Mouse (Mus musculus) WW6 (cell line): ENCODE results near the gene Qrich1.

Experiments
- DNase-seq: peaks from one replicate; pipeline ENCODE4 v3.0.0-alpha.2; 2013; ENCODE audit warnings: low read depth, low spot score

Qrich1 gene

DNA sequence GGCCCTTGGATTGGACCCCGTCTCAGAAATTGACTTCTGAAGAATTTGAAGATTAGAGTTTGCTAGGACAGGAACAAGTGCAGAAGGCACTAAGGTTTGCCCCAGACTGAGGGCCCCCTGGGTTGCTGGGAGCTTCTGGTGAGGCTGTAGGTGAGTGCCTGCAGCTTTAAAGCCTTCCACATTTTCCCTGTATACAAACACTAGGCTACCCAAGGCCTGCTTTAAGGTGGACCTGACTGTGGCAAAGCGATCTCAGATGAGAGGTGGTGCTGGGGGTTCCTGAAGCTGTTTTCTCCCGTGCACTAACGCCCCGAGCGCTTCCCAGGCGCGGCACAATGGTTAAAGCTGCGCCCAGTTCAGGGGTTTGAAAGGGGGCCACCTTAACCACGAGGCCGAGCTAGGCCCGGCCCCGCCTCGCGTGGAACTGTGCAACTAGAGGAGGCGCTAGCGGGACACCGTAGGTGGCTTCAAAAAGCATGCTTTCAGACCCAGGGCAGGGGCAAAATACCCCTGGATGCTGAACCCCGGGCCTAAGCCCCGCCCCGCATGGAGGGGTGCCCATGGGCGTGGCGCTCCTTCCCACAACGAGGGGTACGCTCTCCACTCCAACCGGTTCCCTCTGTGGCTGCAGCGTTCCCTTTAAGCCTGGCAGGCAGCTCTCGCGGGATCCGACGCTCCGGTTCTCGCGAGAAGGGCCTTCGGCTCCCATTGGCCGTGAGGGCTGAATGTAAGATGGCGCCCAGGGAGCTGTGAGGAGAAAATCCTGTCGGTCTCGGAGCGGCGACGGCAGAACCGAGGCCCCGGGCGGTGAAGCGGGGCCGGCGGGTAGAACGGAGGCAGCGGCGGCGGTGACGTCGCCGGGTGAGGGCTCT, at the start of gene Qrich1:
Qrich1 (plus strand) TSS at position 427 of the 872 bp plus-strand sequence.
- peak; percentile 92 for DNase-seq

DNA sequence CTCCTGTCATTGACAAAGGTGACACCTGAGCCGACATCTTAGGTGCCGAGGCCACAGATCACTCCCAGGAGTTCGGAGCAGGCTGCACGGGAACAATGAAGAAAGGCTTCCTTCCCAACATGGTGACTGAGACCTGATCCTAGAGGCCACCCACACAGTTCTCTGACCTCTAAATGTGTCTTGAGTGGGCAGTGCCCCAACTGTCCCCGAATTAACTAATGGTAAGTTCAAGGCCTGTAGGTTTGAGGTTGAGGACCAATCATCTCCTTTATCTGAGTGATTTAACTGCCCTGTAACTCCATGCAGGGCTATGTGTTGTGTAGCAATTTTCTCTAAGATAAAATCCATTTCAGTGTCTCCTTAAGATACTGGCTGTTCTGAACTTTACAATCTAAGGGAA, 47.2 kb upstream of the Qrich1 start:
- no peak for DNase-seq

DNA sequence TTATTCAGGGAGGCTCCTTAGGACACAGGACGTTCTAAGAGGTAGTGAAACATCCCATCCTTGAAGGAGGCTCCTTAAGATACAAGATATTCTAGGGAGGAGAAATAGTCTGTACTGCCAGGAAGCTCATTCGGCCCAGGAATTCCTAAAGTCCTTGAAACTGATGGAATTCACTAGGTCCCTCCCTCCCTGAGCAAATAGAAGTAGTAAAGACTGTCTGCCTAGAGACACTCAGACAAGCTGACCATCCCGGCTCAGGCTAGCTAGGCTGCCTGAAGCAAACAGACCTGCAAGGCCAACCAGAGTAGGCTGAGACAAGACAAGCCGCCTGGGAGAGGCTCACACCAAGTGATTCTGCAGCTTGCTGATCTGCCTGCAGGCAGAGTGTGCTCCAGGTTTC, 46.8 kb upstream of the Qrich1 start:
- no peak for DNase-seq

DNA sequence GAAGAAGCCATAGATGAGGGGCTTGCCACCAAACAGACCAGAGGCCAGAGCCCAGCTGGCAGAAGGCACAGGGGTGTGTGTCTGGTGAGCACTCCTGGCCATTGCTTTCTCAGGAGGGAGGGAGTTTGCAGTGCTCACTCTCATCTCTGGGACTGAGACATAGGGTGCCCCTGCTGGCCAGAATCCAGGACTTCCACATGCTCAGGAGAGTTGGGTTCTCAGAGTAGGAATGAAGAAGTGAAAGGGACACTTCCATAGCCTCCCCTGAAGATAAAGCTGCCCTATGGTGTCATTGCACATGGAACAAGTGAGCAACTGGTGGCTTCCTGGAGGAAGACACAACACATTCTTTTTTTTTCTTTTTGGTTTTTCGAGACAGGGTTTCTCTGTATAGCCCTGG, 42.1 kb upstream of the Qrich1 start:
- DNase-seq, result no peak

DNA sequence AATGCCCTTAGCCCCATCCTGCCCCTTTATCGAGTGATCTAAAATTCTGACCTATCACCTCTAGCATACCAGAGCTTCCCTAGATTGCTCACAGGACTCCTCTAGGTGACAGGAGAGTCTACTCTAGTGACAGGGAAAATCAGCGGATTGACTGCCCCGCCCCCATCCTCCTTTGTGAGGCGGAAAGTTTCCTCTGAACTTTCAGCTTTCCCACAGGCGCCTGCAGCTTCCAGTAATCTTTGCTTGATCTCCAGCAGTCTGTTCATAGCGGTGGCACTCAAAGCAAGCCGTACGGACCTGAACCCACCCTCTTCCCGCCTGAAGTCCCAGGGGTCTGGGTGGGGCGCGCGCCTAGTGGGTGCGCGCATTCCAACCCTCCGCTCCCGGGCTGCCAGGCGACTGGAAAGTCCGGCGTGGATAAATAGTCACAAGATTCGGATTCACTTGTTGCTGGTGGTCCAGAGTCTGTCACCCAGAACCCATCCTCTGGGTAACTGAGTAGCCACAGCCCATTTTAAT, 37.9 kb upstream of the Qrich1 start:
- peak; percentile 74 for DNase-seq

DNA sequence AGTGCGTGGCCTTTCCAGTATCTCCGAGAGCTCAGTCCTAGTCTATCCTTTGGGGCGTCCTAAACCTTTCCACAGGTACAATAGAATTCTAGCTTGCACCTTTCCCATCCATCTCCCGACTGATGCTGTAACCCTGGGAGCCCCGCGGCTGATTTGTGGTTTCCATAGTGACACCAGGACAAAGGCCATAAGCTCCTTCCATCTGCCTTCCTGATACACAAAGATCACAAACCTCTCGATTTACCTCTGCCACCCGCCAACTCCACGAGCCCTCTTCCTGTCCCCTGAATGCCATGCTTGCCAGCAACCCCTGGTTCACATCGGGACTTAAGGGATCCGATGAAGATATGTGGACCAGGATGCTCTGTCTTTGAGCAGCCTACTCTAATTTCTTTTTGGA, 37.4 kb upstream of the Qrich1 start:
- no peak for DNase-seq

DNA sequence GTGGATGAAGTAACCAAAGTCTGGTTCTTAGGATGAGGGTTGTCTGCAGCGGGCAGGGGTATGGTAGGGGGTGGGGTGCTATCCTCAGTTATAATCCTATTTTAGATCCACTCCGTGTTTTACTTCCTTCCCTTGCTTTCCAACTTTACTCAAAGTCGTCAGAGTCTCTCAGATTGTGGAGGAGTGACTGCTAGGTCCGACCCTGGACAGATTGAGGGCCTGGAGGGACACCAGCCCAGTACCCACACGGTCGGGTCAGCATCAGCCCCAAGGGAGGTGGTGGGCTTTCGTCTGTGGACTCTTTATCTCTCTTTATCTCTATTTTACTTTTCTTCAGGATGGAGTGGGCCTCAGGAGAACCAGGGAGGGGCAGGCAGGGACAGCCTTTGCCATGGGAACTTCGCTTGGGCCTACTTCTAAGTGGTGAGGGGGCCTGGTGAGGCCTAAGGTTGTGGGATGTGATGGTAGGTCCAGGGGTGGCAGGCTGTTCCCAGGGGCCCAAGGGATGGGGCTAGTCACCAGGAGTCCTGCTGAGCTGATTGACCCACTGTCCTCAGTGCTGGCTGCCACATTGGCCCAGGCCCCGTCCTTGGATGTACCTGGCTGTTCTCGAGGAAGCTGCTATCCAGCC, 36.8 kb upstream of the Qrich1 start, which contains the start of gene Lamb2:
Lamb2 (plus strand) TSS at position 16 of the 631 bp plus-strand sequence.
- no peak for DNase-seq

DNA sequence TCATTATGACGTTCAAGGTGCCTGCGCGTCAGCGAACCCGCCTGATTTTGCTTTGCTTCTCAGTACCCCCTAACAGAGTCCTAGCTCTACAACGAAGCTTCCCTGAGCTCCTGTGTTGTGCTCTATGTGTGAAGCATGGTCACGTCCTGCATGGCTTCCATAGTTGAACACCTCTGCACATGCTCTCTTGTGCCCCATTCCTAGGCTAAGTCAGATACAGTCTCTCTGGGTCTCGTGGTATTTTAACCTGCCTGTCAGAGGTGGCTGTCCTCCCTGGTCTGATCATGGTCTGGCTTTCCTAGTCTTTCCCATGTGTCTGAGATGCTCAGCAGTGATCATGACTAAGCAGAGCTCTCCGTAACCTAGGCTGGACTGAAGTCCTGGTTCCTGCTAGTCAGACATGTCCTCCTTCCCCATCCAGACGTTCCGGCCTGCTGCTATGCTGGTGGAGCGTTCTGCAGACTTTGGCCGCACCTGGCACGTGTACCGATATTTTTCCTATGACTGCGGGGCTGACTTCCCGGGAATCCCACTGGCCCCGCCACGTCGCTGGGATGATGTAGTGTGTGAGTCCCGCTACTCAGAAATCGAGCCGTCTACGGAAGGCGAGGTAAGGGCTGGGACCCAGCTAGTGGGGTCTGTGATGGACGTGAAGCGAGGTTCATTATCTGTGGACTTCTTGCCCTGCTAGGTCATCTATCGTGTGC, 35.6 kb upstream of the Qrich1 start:
- no peak for DNase-seq

DNA sequence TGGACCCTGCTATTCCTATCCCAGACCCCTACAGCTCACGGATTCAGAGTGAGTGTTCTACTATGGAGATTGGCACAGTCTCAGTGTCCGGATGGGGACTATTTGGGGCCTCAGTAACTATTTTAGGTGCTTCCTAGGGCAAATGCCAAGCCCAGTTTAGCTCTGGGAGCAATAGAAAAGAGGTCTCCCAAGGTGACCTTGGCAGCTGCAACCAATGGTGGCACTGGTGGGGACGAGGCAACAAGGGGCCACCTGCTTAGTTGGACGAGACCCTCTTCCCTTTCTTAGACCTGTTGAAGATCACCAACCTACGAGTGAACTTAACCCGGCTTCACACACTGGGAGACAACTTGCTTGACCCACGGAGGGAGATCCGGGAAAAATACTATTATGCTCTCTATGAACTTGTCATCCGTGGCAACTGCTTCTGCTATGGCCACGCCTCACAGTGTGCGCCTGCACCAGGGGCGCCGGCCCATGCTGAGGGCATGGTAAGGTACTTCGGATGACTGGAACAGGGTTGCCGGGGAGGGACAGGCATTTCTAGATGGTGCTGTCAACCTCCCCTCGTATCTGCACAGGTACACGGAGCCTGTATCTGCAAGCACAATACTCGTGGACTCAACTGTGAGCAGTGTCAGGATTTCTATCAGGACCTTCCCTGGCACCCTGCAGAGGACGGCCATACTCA, 34.9 kb upstream of the Qrich1 start:
- DNase-seq, result no peak

DNA sequence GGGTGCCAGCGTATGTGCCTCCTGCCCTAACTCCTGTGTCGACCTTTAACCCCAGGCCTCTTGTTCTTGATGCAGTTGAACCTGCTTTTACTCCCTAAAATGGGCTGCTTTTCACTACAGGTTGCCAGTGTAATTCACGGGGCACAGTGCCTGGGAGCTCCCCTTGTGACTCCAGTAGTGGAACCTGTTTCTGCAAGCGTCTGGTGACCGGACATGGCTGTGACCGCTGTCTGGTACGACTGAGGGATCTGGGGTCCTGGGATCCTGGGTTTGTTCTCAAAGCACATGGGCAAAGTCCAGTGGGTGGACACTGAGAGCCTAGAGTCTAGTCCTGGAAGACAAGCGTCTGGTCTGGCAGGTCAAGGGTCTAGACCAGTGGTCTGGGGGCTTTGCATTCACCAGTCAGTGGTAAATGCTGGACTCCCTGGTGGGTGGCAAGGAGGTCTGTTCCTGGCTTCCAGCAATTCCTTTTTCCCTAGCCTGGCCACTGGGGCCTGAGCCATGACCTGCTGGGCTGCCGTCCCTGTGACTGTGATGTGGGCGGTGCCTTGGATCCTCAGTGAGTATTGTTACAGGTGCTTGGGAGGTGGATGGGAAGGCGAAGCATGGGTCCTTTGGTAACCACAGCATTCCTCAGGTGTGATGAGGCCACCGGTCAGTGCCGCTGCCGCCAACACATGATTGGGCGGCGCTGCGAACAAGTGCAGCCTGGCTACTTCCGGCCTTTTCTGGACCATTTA, 33.4 kb upstream of the Qrich1 start:
- DNase-seq, result no peak

DNA sequence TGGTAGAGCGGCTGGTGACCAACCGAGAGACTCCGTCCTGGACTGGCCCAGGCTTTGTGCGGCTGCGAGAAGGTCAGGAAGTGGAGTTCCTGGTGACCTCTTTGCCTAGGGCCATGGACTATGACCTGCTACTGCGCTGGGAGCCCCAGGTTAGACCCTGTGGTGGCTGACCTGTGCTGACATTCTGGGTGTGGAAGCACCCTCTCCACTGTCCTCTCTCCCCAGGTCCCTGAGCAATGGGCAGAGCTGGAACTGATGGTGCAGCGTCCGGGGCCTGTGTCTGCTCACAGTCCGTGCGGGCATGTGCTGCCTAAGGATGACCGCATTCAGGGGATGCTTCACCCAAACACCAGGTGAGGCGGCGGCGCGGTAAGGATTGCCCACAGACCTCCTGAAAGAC, 32.6 kb upstream of the Qrich1 start:
- no peak for DNase-seq

DNA sequence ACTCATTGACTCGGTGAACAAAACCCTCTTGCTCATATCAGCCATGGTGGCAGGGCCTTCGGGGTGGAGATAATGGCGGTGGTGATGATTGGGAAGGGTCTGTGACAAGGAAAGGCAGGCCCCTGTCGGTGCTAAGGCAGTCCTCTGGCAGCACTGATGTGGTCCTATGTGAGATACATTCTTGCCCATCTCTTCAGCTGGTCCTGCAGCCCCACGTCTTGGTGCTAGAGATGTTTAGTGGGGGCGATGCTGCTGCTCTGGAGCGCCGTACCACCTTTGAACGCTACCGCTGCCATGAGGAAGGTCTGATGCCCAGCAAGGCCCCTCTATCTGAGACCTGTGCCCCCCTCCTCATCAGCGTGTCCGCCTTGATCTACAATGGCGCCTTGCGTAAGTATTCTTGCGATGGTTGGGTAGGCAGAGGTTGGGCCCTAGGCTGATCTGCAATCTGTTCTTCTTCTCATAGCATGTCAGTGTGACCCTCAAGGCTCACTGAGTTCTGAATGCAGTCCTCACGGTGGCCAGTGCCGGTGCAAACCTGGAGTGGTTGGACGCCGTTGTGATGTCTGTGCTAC, 31.2 kb upstream of the Qrich1 start:
- no peak for DNase-seq

DNA sequence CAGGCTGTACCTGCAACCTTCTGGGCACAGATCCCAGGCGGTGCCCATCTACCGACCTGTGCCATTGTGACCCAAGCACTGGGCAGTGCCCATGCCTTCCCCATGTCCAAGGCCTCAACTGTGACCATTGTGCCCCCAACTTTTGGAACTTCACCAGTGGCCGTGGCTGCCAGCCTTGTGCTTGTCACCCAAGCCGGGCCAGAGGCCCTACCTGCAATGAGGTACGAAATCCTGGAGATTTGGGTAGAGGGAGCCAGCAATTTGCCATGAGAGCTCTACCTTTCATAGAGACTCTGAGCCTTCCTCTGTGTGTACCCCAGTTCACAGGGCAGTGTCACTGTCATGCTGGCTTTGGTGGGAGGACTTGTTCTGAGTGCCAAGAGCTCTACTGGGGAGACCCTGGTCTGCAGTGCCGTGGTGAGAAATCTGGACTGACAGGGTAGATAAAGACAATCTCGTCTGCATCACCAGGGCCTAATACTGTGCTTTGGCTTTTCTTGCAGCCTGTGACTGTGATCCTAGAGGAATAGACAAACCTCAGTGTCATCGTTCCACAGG, 29.6 kb upstream of the Qrich1 start:
- DNase-seq, result no peak

DNA sequence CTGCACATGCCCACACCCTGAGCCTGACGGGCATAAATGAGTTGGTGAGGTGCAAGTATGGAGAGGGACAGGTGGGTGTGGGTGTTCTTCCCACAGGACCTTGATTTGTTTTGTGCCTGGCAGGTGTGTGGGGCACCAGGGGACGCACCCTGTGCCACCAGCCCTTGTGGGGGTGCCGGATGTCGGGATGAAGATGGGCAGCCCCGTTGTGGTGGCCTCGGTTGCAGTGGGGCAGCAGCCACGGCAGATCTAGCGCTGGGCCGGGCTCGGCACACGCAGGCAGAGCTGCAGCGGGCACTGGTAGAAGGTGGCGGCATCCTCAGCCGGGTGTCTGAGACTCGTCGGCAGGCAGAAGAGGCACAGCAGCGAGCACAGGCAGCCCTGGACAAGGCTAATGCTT, 28.2 kb upstream of the Qrich1 start:
- no peak for DNase-seq

DNA sequence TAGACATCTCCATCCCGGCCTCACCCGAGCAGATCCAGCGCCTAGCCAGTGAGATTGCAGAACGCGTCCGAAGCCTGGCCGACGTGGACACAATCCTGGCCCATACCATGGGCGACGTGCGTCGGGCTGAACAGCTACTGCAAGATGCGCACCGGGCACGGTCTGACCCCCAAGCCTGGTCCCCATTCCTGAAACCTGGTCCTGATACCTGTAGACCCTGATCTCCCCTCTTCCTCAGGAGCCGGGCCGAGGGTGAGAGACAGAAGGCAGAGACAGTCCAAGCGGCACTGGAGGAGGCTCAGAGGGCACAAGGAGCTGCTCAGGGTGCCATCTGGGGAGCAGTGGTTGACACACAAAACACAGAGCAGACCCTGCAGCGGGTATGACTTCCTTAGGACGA, 27.4 kb upstream of the Qrich1 start:
- no peak for DNase-seq

DNA sequence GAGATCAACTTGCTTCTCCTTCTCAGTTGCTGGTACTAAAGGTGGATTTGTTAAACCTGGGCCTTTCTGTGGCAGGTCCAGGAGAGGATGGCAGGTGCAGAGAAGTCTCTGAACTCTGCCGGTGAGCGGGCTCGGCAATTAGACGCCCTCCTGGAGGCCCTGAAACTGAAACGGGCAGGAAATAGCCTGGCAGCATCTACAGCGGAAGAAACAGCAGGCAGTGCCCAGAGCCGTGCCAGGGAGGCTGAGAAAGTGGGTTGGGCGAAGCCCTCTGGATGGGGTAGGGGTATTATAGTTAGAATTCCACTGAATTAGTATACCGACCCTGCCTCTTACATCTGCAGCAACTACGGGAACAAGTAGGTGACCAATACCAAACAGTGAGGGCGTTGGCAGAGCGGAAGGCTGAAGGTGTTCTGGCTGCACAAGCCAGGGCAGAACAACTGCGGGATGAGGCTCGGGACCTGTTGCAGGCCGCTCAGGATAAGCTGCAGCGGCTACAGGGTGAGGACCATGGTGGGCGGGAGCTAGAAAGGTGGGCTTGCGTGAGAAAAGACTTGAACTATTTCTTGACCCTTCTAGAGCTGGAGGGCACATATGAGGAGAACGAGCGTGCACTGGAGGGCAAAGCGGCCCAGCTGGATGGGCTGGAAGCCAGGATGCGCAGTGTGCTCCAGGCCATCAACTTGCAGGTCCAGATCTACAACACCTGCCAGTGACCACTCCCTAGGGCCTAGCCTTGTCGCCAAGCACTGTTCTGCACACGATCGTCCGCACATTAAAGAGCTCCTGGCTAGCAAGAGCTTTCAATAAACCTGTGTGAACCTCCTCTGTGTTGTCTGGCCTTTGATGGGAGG, 26.7 kb upstream of the Qrich1 start:
- no peak for DNase-seq

DNA sequence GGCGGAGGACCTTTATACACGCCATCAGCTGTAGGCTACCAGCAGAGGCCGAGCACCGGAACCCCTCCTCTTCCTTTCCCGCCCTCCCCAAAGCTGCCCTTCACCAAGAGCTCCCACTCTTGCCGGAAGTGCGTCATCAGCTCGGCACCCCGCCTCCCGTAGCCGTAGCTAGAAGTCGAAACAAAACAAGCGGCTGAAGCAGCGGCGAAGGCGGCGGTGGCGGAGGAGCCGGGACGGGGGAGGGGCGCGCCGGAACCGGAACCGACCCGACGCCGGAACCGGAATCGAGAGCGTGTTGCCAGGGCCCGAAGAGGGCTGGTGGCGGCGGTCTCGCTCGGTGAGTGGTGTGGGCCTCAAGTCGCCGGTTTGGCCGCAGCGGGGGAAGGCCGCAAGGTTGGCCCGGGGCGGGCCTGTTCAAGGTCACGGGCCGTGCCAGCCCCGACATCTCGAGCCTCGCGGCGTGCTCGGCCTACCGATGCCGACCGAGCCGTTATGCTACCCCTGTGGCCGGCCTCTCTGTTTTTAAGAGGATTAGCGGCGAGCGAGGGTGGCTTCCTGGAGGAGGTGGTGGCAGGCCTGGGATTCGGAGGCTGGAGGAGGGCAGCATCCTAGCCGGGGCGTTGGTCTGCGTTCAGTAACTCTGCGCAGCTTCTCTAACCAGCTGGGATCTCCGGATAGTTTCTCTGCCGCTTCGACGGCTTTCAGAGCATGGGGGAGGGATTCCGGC, 25.9 kb upstream of the Qrich1 start, which contains the start of gene Usp19:
Usp19 (plus strand) TSS at position 44 of the 727 bp plus-strand sequence.
- DNase-seq, result peak; percentile 84

DNA sequence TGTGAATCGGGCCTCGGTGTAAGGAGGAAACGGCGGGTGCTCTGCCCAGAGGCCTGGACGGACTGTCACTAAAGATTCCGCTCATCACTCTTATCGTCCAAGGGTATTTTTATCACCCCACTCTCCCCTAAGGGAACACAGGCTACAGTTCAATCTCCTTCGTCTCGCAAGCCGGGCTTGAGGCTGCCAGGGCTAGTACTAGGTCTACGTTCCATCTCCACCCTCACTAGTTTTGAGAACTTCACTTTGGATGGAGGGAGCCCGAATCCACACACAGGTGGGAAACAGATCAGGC, 25.4 kb upstream of the Qrich1 start:
- DNase-seq, result no peak
